Mouse (Mus musculus) cerebellum, adult 2 months (tissue): ENCODE data around the gene Vmn2r75.

ENCODE experiments used
- CTCF ChIP-seq: fragments of 200-500 bp; IDR thresholded peaks from 2 replicates; pipeline ENCODE4 v1.5.1; 2011; ENCODE audit warnings: low read depth, mild to moderate bottlenecking, control low read depth, low read length, moderate library complexity, borderline replicate concordance; ENCODE audit not compliant: insufficient read depth
- POLR2A ChIP-seq: fragments of 200-500 bp; IDR thresholded peaks from 2 replicates; pipeline ENCODE4 v1.6.1; 2011; ENCODE audit warnings: low read length, control low read depth, borderline replicate concordance; ENCODE audit not compliant: insufficient read depth

GRCm38 (mm10) chr7:86211345-86211744 is 39.8 kb upstream of the Vmn2r75 start:
- TF ChIP-seq POLR2A (no peak), CTCF (no peak)
